Mouse (Mus musculus) lung, postnatal 0 days (tissue): ENCODE results near the gene Gm20458.

Source experiments
- CTCF ChIP-seq: IDR thresholded peaks from 2 replicates; pipeline ENCODE4 v1.5.1; 2016; ENCODE audit warnings: antibody characterized with exemption, mild to moderate bottlenecking
- EP300 ChIP-seq: IDR thresholded peaks from 2 replicates; pipeline ENCODE4 v1.6.1; 2016; ENCODE audit warnings: antibody characterized with exemption, mild to moderate bottlenecking, control low read depth

DNA sequence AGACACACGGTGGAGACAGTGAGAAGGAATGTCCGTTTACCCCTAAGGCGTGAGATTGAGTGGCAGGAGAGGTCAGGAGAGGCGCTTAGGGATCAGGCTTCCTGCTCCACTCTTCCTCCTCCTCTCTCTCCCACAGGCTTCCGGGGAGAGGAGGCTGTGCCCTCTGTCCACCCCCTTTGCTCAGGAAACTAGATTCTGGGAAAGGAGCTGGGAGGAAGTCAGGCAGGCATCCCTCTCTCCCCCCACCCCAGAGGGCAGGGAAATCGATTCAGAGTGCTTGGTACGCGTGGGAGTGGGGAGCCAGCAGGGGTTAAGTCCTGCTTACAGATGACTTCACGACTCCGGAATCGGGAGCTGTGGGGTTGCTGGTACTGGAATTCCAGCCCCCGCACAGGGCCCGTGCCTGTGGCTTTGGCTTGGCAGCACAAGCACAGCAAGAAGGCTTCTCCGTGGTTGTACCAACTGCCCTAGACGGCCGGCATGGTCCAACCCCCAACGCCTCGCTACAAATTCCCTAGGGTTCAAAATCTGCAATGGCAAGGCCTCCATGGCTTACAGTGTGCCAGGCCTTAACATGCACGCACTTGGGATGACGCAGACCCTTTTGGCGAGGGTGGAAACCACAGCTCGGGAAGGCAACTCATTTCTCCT is 28.1 kb upstream of the Gm20458 start:
- TF ChIP-seq CTCF (no peak; the same call in 1 of the 2 replicates), EP300 (no peak)
